Mouse (Mus musculus): ENCODE results near the gene Esm1.

Esm1 gene

DNA sequence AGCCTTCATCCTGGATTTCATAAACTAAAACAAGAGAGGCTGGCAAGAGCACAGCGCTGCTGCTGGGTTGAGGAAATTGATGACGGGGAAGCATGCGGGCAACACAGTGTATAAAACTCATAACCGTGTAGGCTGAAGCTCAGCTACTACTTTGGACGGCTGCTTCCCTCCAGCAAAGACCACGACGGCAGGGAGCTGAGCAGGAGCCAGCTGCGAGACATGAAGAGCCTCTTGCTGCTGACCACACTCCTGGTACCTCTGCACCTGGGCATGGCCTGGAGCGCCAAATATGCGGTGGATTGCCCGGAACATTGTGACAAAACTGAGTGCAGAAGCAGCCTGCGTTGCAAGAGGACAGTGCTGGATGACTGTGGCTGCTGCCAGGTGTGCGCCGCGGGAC is at the start of gene Esm1:
Esm1 (plus strand) TSS at position 36 of the 400 bp plus-strand sequence.
- DNase-seq, result no peak

DNA sequence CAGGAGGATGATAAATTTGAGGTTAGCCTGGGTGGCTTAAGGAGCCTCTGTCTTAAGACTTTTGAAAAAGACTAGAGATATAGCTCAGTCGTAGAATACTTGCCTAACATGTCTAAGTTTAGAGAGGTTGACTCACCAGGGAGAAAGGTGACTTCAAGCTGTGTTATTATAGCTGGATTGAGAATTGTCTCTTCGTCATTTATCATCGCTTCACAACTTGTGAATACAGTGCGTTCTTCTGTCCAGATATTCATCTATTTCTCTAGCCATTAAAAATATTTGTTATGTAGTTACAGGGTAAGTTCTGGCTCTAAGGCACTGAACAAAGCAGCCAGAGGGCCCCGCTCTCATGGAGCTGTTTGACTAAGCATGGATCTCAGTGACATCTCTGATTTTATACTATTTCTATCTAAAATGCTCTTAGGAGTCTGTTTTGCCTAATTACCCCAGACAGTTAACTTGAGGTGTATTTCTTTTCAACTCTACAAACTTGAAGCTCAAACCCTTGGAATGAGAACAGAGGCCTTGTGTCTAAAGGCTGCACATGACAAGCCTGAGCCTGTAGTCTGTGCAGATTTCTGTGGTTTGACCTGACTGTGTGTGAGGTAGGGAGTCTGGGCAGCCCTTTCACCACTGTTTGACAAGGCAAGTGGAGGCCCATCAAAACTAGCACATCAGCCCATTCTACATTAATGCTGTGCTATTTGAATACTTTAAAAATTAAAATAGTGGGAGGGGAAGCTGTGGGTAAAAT is 45.0 kb upstream of the Esm1 start:
- DNase-seq, result no peak

DNA sequence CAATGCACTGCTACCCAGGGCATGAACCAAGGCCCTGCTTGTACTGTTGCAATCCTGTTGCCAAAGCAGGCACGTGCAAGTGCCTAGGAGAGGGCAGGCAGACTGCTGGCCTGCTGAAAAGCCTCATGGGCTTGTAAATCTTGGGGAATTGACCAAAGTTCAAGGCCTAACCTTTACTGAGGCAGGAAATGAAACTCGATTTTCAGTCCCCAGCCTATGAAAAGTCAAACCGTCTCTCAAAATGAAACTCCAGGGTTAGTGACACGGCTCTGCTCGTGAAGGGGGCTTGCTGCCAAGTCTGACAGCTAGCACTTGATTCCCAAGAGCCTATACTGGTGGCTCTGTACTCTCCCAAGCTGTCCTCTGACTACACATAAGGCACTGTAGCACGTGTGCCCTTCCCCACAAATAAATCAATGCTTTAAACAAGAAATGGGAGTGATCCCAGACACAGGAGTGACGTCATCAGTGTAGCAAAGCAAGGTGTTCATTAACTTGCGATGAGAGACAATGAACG is 41.4 kb upstream of the Esm1 start:
- DNase-seq, result no peak

DNA sequence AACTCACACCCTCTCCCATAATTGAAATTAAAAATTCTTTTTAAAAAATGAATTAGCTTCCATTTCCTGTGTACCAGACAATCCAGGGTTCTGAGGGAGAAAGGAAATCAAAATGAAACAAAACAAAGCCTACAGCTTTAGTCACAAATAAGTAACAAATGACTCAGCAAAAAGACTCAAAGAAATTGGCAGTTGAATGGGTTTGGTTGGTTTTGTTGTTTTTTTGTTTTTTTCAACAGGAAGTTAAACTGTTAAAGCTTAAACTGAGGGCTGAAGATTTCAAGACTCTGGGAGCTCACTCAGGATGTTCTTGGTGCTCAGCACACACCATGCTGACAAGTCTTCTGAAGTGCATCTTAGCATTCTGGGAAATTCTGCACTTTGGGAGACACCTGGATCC is 39.2 kb upstream of the Esm1 start:
- no peak for DNase-seq

DNA sequence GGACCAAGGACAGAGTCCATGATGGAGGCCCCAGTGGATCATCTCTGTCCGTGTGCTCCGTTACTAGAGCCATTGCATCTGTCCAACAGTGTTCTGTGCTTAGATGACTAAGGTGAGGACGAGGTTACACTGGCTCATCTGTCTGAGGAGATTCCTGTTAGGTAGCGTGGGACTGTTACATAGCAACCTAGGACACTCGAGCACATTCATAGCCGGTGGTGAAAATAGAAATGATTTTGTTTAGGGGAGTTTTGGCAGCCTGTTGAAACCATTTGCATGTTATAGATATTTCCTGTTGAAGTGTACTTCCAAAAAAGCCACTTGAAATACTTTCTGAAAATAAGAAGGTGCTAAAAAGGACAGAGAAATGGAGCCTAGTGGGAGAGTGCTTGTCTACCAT is 35.3 kb upstream of the Esm1 start:
- DNase-seq, result no peak

DNA sequence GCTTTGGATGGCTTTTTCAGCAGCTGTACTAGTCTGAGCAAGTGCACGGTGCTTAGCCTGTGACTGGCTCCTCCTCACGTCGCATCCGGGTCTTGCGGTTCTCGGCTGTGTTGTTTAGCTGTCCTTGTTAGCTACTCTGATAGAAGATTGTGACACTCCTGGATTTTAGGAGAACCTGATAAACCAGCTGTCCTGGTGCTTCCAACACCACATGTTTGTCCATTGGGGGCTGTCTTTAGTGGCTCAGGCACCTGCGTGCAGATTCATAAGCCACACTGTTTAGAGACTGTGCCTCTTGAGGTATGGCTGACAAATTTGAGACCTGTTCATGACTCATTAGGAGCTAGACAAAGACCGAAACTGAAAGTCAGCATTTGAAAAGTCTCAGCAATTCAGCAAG is 26.1 kb upstream of the Esm1 start:
- no peak for DNase-seq

DNA sequence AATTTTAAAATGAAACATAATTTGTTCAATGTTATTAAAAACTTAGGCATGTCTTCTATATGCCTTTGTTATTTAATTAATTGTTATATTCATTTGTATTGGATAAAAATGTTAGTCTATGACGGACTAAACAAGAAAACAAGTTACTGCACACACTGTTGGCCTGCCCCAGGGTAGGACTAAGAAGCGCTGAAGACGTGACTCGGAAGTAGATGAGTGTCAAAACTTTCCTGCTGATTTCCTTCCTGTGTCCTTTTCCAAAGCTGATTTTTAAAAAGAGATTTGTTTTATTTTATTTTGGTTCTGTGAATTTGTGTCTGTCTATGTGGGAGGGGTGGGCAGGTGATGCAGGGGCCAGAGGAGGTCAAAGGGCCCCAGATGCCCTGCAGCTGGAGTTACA is 25.7 kb upstream of the Esm1 start:
- DNase-seq, result no peak

DNA sequence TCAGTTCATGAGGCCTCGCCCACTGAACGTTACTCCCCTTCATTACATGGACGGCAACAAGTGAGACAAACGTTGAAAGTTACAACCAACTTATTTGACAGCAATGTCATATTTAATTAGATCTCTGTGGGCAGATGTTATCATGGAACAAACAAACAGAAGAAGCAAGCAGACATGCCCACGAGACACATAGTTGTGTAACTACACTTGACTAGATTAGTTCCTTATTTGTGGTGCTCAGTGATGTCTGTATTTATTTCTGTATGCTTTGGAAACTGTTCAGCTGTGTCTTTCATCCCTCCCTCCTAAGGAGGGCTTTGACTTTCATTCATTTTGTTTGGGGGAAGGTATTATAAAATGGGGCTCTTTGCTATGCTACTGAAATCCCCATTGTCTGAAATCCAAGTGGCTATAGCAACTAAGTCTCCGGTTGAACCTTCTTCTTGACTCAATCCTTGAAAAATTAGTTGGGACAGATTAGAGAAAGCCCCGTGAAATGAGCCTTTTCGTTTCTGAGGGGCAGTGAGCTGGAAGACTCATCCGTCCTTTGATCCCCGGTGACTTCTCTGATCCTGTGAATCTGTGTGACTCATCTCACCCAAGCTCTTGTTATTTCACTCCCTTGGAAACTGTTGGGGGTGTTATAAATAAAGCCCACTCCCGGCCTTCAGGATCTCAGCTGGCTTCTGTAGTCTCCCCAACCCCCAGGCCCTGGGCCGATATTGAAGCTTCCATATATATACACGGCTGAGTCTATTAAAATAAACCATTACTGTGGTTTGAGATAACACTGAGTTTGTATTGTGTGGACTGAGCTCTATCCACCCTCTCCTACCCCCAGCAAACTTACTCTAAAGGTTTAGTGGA is 12.4 kb upstream of the Esm1 start:
- no peak for DNase-seq

DNA sequence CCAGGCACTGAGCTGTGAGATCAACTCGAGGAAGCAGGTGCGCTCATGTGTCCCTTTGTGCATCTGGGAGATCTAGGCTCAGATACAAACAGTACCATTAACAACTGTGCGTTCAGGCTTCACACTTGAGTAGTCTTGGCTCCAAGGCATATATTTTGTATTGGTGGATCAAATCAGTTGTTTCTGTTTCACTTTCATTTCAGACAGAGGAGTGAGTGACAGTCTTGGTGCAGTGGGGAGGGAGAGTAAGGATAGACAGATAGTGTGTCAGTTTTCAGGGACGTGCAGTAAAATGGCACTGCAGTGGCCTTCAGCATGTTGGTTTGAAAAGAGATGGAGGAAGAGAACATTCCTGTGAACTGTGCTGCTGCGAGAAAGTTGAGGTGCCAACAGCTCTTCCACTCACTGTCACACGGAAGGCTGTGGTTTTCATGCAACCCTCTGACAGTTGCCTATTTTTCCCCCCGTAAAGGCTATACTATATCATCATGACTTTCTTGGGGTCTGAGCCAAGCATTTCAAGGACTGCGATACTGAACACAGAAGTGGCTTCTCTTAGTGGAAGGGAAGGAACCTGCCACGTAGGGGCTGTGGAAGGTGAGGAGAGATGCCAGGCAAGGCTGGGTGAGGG is 11.5 kb upstream of the Esm1 start:
- DNase-seq, result no peak

DNA sequence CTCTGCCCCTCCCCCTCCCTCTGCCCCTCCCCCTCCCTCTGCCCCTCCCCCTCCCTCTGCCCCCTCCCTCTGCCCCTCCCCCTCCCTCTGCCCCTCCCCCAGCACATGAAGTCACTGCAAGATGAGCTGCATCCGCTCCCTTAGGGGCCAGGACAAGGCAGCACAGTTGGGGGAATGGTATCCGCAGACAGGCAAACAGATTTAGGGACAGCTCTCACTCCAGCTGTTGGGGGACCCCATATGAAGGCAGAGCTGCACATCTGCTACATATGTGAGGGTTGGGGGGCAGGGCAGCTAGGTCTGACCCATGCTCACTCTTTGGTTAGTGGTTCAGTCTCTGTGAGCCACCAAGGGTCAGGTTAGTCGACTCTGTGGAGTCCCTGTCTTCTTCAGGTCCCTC is 10.1 kb upstream of the Esm1 start:
- no peak for DNase-seq

DNA sequence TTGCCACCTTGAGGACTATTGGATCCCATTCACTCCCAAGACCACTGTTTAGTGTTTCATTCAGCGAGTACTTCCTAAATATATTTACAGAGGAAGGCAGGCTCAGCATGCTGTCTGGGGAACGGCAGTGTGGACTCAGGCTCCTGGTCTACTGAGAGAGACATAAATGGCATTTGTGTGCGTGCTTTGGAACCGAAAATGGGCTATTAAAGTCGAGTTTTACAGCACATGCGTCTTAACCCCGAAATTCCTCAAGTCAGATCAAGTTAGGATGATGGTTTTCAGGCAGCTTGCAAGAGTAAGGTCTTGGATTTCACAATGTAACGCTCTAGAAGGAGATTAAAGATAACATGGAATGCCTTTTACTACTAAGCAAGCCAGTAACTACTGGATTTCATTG is 8.7 kb upstream of the Esm1 start:
- DNase-seq, result no peak

DNA sequence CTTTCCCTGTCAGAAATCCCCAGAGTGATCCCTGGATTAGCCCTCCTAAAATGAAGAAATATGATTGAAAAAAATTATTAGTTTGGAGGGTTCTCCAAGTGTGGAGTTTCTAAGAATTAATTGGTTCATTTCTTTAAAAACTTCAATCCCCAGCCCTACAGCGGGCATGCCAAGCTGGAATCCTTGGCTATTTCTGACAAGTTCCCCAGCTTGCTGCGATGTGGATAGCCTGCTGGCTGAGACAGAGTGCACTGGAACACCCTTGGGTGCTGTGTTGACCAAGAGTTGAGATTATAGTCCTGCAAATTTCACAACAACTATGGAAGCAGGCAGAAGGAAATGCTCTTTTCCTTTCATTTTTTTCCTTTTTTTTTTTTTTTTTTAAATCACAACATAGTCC is 7.8 kb upstream of the Esm1 start:
- DNase-seq, result no peak

DNA sequence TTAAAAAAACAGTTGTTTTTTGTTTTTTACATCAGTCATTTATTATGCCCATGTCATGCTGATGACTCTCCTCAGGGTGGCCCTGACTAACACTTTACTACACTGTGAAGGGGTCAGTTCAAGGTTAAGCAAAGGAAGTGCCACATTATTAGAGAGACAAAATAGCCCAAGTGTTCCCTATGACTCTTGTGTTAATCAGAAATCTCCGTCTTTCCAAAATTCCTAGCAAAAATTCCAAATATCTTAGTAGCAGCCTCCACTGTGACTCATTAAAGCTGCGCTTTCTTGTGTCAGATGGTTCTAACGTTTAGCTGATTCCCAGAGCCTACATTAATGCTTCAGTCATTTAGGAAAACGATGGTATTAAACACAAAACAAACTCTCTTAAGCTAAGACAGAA is 7.3 kb upstream of the Esm1 start:
- no peak for DNase-seq

DNA sequence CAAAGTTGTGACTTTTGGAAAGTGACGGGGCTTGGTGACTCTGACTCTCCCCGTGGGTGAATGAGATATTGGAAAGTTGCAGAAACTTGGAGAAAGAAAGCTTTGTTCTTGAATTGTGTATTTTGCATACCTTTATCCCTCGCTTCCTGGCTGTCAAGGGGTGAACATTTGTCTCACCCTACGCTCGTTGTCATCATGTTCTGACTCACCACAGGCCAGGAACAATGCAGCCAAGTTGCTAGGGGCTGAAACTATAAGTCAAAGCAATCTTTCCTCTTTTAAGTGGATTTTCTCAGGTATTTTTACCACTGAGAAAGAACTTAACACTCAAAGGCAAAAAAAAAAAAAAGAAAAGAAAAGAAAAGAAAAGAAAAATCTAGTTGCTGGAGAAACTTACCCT is 6.3 kb upstream of the Esm1 start:
- DNase-seq, result no peak

DNA sequence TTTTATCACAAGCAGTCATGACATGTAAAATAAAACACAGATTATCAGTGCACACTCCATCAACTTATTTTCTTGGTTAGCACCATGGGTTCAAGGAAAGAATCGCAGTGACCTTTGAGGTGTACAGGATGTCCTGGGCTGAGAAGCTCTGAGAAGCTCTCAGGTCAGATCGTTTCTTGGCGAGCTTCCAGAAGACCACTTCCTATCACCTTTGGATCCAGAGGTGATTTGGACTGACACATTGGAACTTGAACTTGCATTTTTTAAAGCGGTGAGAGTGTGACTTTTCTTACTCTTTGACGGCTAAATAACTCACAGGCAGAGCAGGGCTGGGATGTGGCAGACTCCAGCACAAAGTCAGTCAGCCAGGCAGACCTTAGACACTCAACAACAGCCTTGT is 4.1 kb upstream of the Esm1 start:
- no peak for DNase-seq

DNA sequence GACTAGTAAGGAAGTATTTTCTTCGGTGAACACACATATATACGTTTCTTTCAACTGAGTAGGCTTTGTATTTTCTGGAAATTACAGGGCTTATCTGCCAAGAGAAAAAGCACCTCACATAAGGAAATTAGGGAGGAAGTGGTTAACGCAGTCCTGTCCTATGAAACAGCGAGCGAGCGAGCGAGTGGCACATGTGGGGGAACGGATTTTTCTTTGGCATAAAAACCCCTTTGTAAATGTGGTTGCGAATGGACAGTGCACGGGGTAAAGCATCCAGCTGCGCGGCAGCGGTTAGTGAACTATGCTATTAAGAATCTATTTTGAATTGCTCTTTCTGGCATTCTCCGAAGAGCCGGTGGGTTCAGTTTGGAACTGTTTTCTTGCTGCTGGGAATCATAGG is 1.9 kb downstream of the Esm1 start:
- DNase-seq, result no peak

DNA sequence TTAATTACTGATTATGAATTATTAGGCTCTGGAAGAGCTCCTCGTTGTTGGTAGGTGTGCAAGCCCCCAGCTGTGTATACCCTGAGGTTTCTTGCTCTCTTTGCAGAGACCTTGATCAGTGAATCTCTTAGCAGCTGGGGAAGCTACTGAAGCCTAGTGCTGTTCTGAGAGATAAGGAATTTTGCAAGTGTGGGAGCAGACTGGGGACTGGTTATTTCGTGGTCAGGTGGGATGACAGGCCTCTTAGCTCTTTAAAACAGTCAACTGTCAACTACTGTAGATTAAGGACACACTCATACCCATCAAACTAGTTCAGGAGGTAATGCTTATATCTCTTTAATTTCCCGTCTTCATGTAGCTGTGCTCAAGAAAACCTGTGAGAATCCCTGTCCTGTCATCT is 2.9 kb downstream of the Esm1 start:
- no peak for DNase-seq

DNA sequence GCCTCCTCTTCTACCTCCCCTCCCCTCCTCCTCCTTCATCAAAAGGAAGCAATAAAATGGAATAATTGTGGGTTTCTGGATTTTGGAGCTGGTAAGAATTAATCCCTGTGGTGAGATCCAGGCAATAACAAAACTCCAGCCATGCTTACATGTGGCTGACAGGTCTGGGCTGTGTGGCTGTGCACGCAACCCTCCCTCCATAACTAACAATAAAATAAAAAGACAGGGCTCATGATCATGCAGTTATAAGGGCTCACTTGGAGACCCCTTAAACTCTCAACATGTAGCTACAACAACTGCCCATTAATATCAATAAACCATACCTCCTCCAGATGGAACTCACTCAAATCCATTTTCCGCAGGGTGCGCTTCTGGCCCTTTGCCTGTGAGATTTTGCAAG is 4.4 kb downstream of the Esm1 start:
- no peak for DNase-seq

DNA sequence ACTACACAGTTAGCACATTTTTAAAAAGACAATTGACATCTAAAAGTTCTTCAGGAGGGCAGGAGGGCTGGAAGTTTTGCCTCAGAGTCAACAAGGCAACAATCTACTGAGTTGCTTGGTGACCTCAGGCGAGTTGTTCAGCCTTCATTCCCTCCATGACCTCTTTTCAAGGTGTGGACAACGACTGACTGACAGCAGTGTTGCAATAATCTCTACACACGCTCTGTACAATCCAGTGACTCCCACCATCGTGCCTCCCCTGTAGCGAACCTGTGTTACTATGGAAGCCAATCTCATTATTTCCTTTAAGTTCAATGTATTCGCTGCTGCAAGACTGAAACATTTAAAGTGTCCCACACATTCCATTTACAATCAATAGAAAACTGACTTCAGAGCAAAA is 12.4 kb downstream of the Esm1 start:
- DNase-seq, result no peak

DNA sequence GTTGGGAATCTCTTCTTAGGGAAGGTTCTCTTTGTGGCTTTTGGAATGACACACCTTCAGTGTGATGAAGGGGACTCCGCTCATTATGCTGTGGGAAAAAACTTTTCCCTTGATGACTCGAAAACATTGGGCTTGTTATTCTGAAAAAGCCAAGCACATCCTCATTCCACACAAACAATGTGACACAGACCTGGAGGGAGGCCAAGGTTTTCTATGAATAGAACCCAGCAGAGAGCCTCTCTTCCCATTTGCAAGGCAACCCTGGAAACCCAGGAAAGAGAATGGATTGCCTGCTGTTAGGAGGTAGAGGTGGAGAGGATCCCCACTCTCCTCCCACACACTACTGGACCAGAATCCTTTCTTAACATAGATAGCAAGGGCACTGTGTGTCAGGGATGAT is 14.6 kb downstream of the Esm1 start:
- peak; percentile 21 to 53 for DNase-seq

DNA sequence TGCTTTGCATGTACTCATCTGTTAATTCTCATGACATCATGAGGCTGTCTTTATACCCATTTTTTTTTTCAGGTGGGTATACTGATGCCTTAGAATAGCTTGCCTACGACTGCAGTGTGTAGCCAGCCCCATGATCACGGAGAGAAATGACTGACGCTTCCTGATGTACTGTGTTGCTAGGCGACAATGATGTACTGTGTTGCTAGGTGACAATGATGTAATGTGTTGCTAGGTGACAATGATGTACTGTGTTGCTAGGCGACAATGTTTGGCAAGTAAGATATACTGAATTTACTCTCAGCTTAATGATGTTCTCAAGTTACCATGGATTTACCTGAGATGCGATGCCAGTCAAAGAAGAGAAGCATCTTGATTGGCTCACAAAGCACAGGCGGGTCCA is 16.4 kb downstream of the Esm1 start, which contains the start of gene Gzmk:
Gzmk (minus strand) TSS at position 98 of the 400 bp plus-strand sequence.
- no peak for DNase-seq

DNA sequence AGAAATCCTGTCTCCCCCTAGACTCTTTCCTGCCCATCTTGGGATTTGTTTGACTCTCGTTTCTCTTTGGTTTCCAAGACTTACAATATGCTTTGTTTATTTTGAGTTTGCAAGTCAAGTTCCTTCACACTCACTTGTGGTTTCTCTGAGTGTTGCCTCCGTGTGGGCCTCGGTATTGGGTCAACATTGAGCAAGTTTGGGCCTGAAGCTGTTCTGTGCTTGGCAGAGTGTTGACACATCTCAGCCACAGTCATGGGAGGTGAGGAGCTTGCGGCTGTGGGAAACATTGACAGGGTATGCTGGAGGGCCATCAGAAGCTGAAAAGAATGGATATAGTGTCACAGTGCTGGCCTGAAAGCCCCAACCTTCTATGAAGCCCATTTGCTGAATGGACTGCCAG is 17.6 kb downstream of the Esm1 start:
- no peak for DNase-seq

DNA sequence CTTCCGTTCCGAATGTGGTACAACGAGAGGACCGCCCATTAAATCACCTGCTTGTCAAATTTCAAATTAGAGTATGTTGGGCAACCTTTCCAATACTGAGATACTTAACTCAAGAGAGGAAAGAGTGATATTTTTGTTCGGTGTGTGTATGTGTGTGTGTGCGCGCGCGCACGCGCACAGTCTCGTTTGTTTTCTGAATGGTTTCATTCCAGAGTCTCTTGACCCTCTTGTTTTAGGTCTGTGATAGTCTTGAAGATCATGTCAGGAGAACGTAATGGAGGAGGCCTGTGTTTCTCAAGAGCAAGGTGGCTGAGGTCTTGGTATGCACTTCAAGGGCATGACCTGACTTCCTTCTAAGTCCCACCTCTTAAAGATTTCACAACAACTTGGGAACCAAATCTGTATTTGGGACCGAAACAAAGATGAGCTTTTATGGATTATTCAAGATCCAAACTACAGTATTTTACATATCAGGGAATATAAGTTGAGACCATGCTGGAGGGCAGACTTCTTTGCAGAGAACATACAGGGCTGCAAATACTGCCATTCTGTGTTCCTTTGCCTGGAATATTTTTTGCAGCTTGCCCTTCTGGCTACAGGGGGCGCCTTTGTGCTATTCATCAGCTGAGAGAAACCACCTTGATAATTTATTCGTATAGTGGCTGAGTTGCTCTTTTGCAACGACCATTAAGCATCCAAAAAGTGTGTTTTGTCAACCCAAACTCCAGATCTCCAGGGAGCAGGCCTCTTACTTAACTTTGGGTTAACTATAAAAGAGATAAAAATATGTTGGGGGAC is 18.4 kb downstream of the Esm1 start:
- DNase-seq, result peak in 1 of 2 experiments; percentile 11

All from cerebellum, postnatal 25 days (tissue).